Mouse (Mus musculus): Measurements from ENCODE around the gene Parvb.

Gene Parvb

DNA sequence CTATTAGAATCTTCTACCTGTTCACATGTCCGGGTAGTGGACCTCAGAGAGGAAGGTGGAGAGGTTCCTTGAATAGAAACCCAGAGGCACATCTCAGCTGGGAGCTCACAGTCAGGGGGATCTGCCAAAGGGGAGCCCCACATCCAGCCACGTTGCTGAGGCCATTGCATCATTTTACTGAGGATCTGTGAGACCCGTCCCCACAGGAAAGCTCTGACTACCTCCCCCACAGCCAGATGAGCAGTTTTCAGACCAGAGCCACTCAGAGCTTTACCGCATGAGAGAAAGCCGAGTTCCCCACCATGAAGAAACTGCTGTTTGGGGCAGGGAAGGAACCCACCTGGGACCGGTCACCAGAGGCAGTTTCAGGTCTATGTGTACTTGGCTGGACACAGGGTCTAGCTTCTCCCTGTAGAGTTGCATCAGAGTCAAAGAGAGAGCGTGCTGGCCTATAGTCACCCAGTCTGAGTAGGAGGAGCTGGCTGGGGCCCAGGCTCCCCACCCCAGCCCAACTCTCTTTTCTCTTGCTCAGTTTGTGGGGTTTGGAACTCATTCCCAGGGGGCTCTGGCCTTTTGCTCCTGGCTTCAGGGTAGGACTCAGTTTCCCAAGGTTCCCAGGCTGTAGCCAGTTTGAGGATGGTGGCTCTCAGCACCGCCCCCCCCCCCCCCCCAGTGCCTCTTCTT, 93.2 kb downstream of the Parvb start:
- peak; percentile 31 for DNase-seq (ENCODE audit: low read depth, low spot score)

GRCm38 (mm10) chr15:84325736-84326135, 93.9 kb downstream of the Parvb start:
- peak; percentile 35 for DNase-seq (ENCODE audit: low read depth, low spot score)

DNA sequence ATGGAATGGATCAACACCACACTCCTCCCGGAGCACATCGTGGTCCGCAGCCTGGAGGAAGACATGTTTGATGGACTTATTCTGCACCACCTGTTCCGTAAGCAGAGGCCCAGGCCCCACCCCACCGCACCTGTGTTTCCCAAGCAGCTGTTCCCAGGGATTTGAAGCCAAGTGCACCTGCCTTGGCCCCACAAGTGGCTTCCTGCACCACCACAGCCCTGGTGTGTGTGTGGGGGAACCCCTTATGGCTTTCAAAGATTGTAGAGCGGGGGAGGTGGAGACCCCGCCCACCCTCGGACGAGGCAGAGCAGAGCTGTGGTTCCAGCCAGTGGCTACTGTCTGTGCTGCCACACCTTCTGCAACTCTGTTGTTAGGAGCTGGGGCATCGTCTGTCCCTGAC, 97.0 kb downstream of the Parvb start:
- DNase-seq (ENCODE audit: low read depth, low spot score), result no peak

DNA sequence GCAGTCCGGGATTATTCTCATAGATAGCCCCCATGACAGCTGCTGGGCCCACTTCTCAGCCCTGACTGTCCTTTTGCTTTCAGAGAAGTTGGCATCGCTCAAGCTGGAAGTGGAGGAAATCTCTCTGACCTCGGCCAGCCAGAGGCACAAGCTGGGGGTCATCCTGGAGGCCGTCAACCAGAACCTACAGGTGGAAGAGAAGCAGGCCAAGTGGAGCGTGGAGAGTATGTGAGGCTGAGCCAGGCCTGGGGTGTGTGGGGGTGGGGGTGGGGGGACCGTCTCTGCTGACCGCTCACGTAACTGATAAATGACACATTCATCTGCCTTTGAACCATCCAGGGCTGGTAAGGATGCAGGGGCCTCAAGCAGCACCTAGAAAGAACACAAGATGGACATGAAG, 98.1 kb downstream of the Parvb start:
- DNase-seq (ENCODE audit: low read depth, low spot score), result no peak

GRCm38 (mm10) chr15:84331066-84331612, 99.3 kb downstream of the Parvb start:
- peak; percentile 59 for DNase-seq (ENCODE audit: low read depth, low spot score)

DNA sequence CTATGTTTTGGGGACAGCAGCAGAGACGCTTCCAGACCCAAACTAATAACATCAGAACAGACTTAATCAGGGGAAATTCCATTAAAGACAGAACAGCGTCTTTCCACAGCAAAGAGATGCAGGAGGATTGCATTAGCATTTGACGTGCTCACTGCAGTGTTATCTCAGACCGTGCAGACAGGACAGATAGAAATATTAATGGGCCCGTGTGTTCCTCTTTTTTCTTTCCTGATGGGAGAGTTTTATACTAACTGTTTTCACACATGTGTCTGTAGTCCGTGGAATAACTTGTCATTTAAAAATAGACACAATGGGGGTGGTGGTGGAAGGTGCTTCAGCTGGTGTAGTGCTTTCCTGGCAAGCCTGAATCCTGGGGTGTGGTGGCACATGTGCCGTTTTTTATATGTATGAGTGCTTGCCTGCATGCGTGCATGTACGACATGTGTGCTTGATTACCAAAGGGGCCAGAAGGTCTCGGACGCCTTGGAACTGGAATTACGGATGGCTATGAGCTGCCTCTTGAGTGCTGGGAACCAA, 104.5 kb downstream of the Parvb start:
- DNase-seq (ENCODE audit: low read depth, low spot score), result no peak

GRCm38 (mm10) chr15:84337599-84337998, 105.8 kb downstream of the Parvb start:
- no peak for DNase-seq (ENCODE audit: low read depth, low spot score)

GRCm38 (mm10) chr15:84340926-84341325, 109.1 kb downstream of the Parvb start:
- DNase-seq (ENCODE audit: low read depth, low spot score), result no peak

GRCm38 (mm10) chr15:84348769-84349168, 116.9 kb downstream of the Parvb start:
- DNase-seq (ENCODE audit: low read depth, low spot score), result peak; percentile 40

DNA sequence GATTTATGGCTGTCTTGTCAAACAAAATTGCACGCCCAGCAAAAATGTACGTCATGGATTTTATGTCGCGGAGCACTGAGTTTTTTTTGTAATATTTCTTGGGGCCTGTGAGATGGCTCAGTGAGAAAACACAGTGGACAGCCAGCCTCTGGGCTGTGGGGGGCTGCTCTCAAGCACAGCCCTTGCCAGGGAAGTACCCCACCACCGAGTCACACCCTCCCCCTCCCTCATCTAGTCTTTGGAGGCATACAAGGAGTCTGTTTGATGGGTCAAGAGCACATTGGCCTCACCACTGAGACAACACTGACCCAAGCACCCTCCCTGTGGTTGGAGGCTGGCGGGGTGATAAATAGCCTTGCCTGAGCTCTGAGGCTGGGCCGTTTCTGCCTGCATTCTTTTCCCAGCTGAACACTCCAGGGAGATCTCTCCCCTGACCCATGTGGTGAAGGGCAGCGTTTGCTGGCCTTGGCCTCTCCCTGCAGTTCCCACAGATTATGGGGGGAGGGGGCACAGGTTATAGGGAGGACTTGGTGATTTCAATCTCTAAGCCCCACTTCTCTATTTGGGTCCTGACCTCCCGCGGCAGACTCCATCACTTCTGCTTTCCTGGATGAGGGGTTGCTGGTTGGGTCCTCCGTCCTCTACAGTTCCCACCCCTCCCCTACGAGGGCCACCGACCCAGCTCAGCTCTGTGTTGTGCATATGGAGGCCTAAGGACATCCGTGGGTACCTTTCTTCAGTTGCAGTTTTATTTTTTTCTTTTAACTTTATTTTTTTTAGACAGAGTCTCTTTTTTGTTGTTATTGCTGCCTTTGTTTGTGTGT, 118.3 kb downstream of the Parvb start:
- DNase-seq (ENCODE audit: low read depth, low spot score), result no peak

DNA sequence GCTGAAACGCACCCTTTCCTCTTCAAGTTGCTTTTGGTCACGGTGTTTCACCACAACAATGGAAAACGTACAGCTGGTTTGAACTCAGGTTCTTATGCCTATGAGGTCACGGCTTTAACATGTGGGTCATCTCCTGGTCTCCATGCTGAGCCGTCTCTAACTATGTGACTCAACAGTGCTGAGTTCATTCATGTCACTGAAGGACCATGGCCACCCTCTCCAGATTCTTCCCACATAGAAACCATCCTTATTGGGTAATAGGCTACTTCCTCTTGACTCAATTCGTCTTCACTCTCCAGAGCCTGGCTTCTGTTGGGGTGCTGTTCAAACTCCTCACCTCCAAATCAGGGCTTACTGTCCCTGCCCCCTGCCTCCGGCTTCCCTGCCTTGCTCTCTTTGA, 119.5 kb downstream of the Parvb start:
- no peak for DNase-seq (ENCODE audit: low read depth, low spot score)

- DNase-seq (ENCODE audit: low read depth, low spot score), result no peak
These were observed 120.3 kb downstream of the Parvb start for GRCm38 (mm10) chr15:84351915-84352844.

- DNase-seq (ENCODE audit: low read depth, low spot score), result no peak
These were observed 123.2 kb downstream of the Parvb start for GRCm38 (mm10) chr15:84355081-84355480.

- no peak for DNase-seq (ENCODE audit: low read depth, low spot score)
These were observed 132.9 kb downstream of the Parvb start for GRCm38 (mm10) chr15:84364746-84365145.
